Mouse (Mus musculus): ENCODE results near the gene Ric1.

GRCm38 (mm10) chr19:29582439-29582838, 60.4 kb downstream of the Ric1 start:
- TF ChIP-seq CTCF (conservative IDR thresholded peaks at IDR 0.05; ENCODE audit: low read length) (no peak), POU5F1 (IDR thresholded peaks at IDR 0.05; ENCODE audit: borderline replicate concordance, low read length) (no peak), NANOG (IDR thresholded peaks at IDR 0.05; ENCODE audit: borderline replicate concordance, low read length) (no peak)

Data from E14TG2a.4 (cell line).